Mouse (Mus musculus) mesoderm, embryonic 11.5 days (tissue): ENCODE measurements around the gene Agpat2.
A peak's percentile ranks its signal among the peaks of the same experiment; 100 is the strongest.

Experiments
- DNase-seq: peaks from one replicate; pipeline ENCODE4 v3.0.0-alpha.2; 2012; ENCODE audit warnings: low read depth, low spot score

The Agpat2 gene

GRCm38 (mm10) chr2:26596898-26597297 is 7.3 kb downstream of the Agpat2 start:
- no peak for DNase-seq

DNA sequence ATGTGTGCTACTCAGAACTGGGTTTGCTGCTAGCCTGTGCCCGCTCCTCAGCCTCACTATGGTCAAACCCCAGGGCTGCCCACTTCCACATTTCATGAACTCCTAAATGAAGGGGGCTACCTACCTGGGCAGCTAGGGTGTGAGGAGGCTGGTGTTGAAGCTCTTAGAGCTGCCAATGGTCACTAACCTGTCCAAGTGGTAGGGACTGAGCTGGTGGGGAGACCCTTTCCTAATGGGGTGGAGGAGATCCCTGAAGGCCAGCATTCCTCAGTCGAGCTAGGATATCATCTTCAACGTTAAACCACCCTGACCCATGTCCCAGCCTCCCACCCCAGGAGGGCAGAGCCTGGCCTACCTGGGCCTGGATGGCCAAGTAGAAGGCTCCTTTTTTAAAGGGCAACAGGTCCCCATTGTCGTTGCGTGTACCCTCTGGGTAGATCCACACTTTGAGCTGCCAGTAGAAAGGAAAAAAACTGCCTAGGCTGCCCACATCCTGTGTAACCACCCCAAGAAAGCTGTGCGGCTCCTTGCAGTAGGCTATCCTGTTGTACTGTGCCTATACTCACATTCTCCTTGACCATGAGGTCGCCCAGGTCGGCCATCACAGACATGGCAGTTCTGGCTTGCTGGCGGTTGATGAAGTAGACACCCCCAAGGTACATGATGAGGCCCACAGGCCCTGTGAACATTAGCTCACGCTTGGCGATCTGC is 8.3 kb downstream of the Agpat2 start:
- no peak for DNase-seq

DNA sequence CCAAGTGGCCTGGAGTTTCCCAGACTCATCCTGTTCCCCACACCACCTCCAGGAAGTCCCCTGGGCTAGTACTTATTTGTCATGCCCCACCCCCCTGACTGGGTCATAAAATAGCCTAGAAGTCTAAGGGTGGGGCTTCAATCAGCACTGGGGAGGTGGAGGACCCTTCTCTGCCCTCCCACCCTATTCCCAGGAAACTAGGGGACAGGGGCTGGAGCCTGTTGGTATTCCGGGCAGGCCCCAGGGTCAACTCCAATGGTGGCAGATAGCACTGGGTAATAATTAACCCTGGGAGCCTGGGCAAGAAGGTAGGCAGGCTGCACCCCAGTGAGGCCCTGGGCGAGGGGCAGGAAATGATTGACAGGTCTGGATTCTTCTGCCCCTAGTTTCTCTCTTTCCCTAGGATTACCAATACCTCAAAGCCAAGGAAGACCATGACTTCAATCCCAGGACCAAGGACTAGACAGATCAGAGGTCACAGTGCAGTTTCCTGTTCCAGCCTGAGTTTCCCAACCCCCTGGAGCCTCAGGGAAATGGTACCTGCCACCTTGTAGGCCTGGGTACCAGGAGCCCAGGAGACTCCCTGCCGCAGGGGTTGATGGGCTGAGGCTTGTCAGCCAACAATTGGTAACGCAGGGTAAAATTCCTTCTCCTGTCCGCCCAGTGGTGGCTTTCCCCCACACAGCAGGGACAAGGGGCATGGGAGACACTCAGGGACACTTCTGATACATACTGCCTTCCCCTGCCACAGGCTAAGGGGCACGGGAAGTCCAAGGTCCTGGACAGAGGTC is 9.1 kb downstream of the Agpat2 start:
- DNase-seq: no peak

- no peak for DNase-seq
Observed at GRCm38 (mm10) chr2:26594461-26594933, 9.7 kb downstream of the Agpat2 start.

DNA sequence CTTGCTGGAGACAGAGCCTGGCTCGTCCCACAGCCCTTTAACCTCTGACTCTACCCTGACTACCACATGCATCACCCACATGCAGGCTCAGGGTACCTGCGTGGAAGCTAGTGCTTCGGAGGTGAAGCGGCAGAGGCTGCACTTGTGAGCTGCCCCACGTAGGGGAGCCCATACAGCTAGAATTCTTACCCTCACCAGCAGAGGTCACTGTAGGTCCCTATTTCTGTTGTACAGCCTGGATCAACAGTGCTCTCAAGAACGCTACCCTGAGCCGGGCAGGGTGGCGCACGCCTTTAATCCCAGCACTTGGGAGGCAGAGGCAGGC is 10.2 kb downstream of the Agpat2 start:
- DNase-seq: peak; percentile 55

DNA sequence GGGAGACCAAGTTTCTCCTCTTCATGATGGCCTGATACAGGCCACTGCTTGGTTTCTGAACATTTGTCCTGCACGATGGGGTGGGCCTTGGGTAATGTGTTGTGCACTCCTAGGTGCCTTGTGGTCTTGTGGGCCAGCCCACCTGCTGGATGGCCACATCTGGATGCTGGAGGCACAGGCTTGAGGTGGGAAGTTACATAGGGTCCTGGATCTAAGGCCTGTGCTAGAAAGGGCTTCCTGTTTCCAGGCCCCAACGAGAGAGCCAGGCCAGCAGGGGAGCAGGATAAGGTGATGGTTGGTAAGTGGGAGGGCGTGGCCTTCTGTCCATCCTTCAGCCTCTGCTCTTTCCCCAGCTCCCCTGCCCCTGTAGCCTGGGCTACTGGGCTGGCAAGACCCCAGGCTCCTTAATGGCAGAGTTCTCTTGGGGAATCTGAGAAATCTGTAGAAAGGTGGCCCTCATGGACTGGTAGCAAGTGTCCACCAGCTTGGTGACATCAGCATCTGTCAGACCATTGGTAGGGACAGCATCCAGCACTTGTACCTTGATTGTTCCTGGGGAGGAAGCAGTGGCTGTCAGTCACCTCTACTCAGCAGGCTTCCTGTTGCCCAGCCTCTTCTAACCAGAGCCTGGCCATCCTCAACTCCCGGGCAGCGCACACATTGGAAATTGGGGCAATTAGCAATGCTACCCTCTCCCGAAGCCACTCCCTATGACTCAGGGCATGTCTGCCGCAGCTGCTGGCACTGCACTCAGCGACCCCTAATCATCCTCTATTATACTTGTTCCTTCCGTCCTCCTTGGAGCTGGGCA is 10.8 kb downstream of the Agpat2 start:
- no peak for DNase-seq

DNA sequence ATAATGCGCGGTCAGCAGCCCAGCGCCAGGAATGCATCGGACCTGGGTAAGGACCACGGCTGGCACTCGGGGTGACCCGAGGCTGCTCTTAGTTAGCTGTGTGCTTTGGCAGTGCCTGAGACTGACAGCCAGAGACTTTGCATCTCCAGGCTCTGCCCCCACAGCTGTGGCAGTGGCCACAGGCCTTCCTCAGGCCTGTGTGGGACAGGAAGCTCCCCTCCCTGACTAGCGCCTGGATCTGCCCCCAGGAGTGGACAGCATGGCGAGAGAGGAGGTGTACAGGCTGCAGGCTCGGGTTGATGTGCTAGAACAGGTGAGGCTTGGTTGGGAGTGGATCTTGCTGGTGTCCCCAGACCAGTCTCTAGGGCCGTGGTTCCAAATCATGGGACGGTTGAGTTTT is 12.8 kb downstream of the Agpat2 start:
- no peak for DNase-seq

GRCm38 (mm10) chr2:26590962-26591361 is 13.3 kb downstream of the Agpat2 start:
- no peak for DNase-seq

DNA sequence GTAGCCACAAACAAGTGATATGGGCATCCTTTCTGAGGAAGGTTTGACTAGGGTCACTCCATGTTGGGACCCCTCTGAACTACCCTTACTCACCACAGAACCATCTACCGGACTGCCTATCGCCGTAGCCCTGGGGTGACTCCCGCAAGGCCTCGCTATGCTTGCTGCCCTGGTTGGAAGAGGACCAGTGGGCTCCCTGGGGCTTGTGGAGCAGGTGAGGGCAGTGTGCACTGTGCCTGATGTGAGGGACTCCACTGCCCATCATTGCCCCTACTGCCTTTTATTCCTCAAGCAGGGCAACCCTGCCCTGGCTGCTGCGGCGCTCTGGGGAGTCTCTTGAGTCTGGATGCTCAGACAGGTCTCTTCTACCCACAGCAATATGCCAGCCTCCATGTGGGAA is 13.9 kb downstream of the Agpat2 start:
- no peak for DNase-seq

DNA sequence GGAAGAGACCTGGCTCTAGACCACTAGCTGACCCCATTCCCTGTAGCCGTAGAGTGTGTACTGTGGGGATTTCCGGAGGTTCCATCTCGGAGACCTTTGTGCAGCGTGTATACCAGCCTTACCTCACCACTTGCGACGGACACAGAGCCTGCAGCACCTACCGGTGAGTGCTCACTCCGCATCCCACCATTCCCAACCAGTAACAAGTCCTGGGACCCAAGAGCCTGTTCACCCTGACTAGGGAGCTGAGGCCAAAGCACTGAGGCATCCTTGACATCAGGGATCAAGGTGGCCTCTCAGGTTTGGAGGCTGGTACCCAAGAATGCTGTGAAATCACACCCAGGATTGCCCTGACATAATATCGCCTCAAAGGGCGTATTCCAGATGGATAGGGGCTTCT is 14.9 kb downstream of the Agpat2 start:
- DNase-seq: no peak

DNA sequence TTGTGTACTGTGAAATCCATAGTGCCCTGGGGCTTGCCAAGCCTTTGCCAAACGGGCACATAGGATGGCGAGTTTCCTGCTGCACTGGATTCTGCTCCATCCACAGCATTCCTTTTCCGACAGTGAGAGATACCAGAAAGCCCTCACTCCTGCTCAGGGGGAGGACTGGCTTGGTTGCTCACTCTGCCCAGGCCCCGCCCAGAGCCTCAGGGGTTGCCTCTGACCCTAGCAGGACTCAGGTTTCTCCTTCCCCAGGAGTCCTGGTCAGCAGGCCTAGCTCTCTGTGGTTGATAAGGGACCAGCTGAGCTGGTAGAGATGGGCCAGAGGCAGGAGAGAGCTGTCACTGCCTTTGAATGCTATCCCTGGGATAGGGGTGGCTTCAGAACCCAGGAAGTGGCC is 15.6 kb downstream of the Agpat2 start:
- DNase-seq: no peak

DNA sequence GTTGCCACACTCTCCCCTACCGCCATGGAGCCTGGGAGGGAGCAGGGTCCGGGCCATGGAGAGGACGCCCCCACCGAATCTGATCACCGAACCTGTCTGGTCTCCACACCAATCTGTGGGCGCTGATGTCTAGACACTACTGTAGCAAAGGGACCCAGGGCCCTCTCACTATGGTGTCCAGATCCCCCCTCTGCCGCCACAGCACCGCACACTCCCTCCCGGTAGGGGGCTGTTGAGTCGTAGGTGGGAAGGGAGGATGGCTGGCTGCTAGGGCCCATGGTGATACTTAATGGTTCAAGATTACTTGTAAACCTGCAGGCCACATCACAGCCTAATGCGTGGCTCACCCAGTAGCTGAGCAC is 17.2 kb downstream of the Agpat2 start:
- no peak for DNase-seq

DNA sequence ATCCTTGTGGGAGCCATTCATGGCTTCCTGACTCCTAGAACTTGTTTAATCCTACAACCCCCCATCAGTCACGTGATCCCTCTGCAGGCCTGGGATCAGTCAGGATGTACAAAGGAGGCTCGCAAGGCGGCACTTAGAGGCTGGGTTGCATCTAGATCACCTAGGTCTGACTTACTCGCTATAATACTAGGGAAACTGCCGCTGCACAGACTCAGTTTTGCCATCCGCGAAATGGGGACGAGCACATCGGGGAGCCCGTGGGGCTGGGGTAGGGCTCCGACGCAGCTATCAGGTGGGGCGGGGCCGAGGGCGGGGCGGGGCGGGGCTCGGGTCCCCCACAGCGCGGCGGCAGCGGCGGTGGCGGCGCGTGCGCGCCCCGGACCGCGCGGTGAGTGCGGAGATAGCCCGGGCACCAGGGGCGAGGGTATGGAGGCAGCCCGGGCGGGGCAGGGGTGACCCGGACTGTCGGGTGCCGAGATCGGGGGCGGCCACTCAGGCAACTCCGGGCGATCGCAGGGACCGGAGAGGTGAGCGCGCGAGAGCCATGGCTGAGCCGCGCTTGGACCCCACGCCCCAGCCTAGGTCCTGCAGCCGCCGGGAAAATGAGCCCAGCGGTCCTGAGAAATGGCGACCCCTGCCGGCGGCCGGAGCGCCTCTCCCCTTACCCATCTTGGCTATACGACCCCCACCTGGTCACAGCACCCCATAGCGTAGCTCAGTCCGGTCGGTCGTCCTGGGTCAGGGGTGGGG is 17.7 kb downstream of the Agpat2 start, which contains the start of gene Gm20532:
Gene Gm20532, plus strand, starts transcription at position 346 of the 750 bp plus-strand sequence.
- peak; percentile 84 for DNase-seq

GRCm38 (mm10) chr2:26585713-26586112 is 18.5 kb downstream of the Agpat2 start:
- no peak for DNase-seq

DNA sequence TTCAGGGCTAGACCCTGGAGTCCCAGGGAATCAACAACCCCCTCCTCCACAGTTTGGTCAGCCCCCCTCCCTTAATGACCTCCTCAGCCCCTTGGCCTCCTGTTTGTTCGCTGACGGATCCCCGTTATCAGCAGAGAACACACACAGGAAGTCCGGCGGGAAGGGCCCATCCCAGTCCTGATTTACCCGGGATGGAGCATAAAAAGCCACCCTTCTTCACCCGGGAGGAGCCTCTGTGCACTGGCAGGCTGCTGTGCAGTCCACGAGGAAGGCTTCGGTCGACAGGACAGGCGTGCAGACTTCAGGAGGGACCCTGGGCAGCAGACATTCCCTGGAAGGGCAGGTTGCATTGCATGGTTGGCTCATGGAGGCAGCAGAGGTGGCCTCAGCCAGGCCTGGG is 20.6 kb downstream of the Agpat2 start:
- DNase-seq: no peak

- DNase-seq: no peak
Observed at GRCm38 (mm10) chr2:26582741-26583140, 21.5 kb downstream of the Agpat2 start.

DNA sequence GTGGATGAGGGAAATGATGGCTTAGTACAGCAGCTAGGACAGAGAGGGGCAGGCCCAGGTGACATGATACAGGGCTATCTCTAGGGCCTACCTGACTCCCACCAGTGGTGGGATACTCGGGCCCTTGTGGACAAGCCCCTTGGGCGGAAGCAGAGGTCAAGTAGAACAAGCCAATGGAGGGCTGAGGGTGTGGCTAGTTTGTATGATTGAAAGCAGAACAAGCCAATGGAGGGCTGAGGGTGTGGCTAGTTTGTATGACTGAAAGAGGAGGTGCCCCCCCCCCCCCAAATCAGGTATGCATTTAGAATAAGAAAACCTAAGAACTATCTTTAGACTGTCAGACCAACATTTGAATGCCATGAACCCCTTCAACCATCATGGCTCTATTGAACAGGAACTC is 22.0 kb downstream of the Agpat2 start:
- DNase-seq: no peak

- DNase-seq: no peak
Observed at GRCm38 (mm10) chr2:26580751-26581150, 23.5 kb downstream of the Agpat2 start.

DNA sequence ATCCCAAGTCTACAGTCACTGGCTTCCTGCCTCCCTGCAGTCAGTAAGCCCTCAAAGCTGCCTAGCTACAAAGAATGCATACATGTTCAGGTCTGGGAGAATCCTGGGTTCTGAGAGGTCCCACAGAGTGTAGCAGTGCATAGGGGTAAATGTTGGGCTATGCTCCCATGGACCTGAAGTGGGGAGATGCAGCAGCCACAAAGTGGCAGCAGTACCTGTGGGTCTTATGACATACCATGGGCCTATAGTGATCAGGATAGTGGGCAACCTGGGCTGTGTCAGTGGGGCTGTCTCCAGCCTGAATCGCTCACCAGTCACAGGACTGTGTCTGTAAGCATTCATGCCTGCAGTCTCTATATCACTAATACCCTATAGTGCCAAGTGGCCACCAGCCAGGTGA is 24.5 kb downstream of the Agpat2 start, which contains the start of gene Egfl7:
Gene Egfl7, plus strand, starts transcription at position 301 of the 400 bp plus-strand sequence.
- no peak for DNase-seq

DNA sequence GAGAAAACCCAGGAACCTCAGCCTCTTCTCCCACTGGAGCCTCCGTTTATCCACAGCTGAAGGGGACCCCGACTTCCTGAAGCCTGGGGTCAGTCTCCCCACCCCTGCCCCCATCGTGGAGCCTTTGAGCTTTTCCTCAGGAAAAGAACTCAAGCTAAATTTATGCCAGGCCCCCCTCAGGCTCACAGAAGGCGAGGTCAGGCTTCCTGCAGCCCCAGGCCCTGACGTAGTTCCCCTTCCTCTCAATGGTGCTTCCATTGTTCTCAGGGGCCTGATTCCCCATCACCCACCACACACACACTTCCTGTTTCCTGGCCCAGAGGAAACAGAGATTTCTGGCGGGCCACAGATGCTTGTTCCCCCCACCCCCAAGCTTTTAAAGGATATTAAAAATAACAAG is 25.8 kb downstream of the Agpat2 start:
- DNase-seq: no peak

GRCm38 (mm10) chr2:26576462-26576861 is 27.8 kb downstream of the Agpat2 start:
- DNase-seq: no peak

DNA sequence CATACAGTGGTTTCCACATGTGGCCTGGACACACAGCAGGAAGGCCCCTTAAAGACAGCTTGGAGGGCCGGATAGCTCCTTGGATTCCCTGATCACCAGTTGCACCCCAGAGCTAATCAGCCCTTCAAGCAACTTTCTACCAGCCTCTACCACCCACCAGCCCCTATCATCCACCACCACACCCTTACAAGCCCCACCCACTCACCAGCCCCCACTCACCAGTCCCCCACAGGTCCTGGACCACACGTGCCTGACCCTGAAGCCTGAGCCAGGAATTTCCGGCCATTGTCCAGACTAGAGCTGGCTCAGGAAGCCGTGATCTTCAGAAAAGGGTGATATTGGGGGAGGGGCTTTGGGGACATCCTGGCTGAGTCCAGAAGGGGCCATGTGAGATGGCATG is 28.4 kb downstream of the Agpat2 start:
- DNase-seq: no peak
